Mouse (Mus musculus) gastrocnemius, postnatal 25 days (tissue): ENCODE data around the gene Sfpq. TPM values are rescaled to one million over a fixed set of nuclear protein-coding genes. Genes with fewer than 3 reads are reported as not detected.

Experiments
- DNase-seq: peaks from one replicate; pipeline ENCODE4 v3.0.0; 2022
- total RNA-seq, 2 experiments: library from RNA; stranded (reverse); gene quantifications; 1 replicate in 1 of 2; 2 replicates in 1 of 2; pipeline ENCODE4 v1.2.3; 2021

Gene Sfpq
- total RNA-seq, 2 experiments from 2014 or later, result 53.1 to 65.7 TPM

DNA sequence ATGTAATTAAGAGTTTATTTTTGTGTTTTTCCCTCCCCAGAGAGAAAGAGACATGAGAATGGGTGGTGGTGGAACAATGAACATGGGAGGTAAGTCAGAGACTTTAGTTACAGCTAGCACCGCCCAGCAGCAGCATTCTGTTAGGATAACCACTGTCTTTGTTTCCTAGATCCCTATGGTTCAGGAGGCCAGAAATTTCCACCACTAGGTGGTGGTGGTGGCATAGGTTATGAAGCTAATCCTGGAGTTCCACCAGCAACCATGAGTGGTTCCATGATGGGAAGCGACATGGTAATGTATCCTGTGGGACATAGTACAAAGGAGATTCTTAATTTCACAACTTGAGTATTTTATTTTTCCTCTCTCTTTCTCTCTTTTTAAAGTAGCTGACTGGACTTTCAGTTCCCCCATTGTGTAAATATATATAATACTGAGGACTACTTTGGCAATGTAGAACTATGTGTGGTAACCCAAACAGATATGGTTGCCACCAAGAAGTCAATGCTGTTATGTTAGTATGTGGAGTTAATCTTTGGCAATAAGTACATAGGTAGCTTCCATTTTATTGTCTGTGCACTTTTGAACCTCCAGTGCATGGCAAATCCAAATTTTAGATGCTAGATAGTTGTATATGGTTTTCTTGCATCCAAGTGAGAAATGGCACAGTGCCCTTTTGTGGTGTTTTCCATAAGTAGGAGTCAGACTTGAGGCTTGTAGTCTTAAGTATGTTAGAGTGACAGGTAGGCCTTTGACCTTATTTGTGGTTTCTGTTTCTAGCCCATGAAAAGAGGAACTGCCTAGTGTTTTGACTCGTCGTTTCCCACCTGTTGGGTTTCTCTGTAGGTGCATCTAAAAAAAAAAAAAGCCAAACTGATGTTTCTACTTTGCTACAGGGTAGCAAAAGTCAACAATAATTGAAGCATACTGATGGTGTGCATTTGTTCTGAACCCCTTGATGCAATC is 6.4 kb downstream of the Sfpq start:
- no peak for DNase-seq

GRCm38 (mm10) chr4:127037158-127037557 is 16.0 kb downstream of the Sfpq start:
- DNase-seq, result no peak

GRCm38 (mm10) chr4:127037908-127038827 is 17.0 kb downstream of the Sfpq start:
- DNase-seq, result no peak

GRCm38 (mm10) chr4:127038828-127039349 is 17.8 kb downstream of the Sfpq start:
- no peak for DNase-seq

GRCm38 (mm10) chr4:127039871-127040483 is 18.9 kb downstream of the Sfpq start:
- DNase-seq, result no peak

DNA sequence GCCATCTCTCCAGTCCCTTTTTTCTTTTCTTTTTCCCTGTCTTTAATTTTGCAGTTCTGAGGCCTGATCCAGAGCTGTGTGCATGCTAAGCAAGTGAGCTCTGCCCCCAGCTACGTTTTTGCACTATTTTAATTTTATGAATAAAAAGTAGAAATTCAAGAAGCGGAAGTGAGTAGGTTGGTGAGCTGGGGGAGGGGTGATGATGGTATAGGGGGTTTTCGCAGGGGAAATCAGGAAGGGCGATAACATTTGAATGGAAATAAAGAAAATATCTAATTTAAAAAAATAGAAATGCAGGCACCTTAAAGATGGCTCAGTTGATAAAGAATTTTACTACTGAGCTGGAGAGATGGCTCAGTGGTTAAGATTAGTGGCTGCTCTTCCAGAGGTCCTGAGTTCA is 22.4 kb downstream of the Sfpq start:
- no peak for DNase-seq

- DNase-seq, result no peak
These were observed 30.0 kb downstream of the Sfpq start for GRCm38 (mm10) chr4:127051121-127051520.

DNA sequence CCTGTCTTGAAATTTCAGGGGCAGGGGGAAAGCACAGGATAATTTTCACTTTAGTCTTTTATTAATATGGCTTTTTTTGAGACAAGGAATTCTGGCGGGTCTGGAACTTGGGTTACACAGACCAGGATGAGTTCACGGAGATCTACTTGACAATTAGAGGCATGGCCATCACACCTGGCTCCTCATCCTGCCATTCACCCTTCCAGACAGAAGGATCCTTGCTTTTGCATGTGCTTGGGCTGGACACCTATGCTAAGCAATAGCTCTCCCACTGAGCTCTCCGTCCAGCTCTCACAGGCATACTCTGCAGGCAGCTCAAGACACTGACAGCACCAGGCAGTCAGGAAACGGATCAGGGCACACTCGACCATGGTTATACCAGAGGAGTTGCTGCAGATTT is 31.9 kb downstream of the Sfpq start:
- DNase-seq, result no peak

DNA sequence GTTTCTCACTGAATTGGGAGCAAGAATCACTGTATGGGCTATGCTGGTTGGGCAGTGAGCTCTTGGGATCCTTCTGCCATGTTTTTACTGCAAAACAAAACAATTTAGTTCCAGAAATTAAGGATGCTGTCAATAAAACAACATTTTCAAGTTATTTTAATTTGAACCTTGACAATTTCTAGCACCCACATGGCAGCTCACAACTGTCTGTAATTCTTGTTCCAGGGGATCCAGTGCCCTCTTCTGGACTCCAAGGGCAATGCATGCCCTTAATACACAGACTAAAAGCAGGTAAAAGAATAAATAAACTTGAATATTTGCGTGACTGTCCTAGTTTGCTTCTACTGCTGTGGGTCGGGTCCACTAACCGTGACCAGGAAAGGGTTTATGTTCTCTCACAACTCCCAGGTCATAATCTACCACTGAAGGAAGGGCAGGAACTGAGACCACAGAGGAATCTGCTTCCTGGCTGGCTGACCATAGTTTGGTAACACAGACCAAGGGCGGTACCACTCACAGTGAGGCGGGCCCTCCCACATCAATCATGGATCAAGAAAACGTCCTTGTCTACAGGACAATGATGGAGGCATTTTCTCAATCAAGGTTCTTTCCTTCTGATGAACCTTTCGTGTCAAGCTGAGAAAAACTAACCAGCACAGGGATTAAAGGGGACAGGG is 33.5 kb downstream of the Sfpq start:
- DNase-seq, result no peak

DNA sequence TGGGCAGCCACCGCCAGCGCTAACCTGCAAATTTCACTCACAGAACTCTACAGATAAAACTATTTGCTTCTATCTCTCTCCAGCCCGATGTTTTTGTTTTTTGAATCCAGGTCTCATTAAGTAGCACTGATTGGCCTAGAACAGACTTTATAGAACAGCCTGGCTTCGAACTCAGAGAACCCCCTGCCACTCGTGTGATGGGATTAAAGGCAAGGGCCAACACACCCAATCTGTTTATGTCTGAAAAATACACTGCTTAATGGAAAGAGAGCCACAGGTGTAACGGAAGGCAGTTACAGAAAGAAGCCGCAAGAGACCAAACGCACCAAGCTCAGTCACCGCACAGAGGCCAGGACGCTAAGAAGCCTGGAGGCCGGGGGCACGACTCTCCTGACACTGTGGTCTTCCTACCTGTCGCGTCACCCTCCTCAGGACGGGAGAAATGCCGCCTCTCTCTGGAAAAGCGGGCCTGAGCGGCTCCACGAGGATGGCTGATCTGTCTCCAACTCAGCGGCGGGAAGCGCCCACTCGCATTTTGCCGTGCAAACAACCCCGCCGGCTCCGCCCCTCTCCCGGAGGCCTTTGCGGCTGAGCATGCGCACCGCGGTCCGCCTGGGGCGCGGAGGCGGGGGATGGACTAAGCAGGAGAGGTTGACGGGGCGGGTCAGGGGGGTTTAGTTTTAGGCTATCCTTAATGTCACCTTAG is 39.6 kb downstream of the Sfpq start, which contains the start of gene Zmym1:
TSS of gene Zmym1 (minus strand) at position 568 of the 706 bp plus-strand sequence.
- peak; percentile 88 for DNase-seq

DNA sequence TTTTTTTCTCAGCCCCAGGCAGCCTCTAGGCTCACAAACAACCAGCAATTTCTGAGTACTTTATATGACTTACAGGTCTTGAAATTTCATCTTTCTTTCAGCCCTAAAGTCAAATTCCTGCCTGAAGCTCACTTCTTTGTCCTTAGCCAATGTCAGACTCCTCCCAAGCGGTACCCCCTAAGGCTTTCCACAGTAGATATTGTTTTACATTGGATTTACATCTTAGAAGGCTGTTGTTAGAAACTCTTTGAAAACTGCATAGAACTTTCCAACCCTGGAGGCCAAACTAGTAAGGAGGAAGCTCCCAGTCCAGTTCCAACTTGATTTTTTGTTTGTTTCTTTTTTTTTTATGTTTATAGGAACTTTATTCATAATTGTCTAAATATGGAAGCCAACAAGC is 42.9 kb downstream of the Sfpq start:
- DNase-seq, result no peak

- no peak for DNase-seq
These were observed 53.8 kb downstream of the Sfpq start for GRCm38 (mm10) chr4:127074915-127075314.

GRCm38 (mm10) chr4:127076875-127077548 is 55.9 kb downstream of the Sfpq start, which contains the start of gene Zmym6:
Gene Zmym6, plus strand, starts transcription at chr4:127077383.
- peak; percentile 92 for DNase-seq

GRCm38 (mm10) chr4:127080806-127081205 is 59.7 kb downstream of the Sfpq start:
- no peak for DNase-seq

DNA sequence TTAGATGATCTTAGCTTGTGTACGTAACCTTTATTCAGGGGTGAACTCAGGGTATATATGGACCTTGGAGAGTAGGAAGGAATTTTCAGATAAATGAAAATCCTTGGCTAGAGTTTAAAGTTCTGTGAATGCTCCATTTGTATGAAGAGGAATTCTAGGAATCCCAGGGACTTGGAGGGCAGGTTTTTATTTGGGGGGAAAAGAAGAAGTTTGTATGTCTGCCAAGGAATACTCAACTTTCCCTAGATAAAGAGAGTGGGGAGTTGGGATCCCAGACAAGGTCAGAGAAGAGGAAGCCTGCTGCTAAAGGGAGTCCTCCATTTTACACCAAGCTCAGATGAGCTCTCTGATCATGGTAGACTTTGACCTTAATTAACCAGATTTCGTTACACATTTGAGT is 62.0 kb downstream of the Sfpq start:
- no peak for DNase-seq

DNA sequence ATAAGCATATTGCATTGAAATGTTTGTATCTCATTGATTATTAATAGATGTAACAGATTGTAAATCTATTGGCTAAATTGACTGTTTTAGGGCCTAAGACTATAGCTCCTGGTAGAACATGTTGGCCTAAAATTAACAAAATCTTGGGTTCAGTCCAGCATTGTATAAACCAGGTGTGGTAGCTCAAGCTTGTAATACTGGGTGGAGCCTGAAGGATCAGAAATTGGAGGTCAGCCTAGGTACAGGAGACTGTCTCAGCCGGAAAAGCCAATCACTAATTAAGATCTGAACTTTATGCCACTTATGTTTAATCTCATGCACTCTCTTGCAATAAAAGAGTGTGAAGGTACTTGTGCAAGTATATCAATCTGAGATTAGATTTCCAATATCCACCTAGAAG is 64.6 kb downstream of the Sfpq start:
- DNase-seq, result no peak
